13 mouse cellular contexts compared by ENCODE assay signal in the genomic region with DNA sequence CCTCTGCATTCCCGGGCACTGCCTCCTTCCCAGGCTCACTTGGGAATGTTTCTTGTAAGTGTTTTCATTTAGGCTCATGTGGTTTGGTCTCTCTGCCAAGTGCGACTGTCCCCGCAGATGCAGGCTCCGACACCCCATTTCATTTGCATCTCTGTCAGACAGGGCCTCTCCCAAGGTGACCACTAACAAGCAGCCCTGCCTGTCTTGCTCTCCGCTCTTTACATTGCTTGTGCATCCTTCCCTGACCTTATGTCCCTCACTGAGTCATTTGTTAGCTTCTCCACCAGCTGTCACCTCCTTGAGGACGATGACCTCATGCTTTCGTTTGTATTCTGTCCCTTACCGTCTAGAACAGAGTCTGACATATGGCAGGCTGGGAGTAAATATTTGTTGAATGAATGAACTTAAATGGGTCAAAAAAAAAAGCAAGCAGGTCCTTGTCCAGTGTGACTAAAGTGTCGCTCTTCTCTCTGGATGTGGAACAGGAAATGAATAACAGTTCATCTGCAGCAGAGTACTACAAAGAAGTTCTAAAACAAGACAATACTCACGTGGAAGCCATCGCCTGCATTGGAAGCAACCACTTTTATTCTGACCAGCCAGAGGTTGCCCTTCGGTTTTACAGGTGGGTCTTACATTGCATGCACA. TPM values are rescaled to one million over a fixed set of nuclear protein-coding genes. Genes with fewer than 3 reads are reported as not detected.
DNase-seq lines count a peak whose midpoint lies in the region; ATAC-seq lines count a peak whose summit lies in the region.
"Had no signal": no experiment of that assay in that cellular context is flagged by ENCODE, and none has a peak within 500 bp of the region (broad histone marks: within the 10 kb centered on the region; RNA-seq: fewer than 3 reads in every experiment).

No protein-coding gene starts in this region.

- WGBS in neural tube, embryonic 11.5 days: 63% methylated on average over 12 of the region's 12 CpGs
- WGBS in hindbrain, embryonic 15.5 days: 42% methylated on average over 12 of the region's 12 CpGs

- peak overlapping the region; percentile 40; the same call in 1 of the 2 replicates for H3K27ac ChIP-seq in neural tube, embryonic 11.5 days (ENCODE audit: low read depth, low read length)
- H3K27ac ChIP-seq in hindbrain, embryonic 15.5 days (replicated peaks): no peak overlapping the region

- H3K27me3 ChIP-seq in neural tube, embryonic 11.5 days (ENCODE audit: control insufficient read depth, insufficient read depth, low read length): no peaks in the 10 kb centered on the region
- no peaks in the 10 kb centered on the region for H3K27me3 ChIP-seq in hindbrain, embryonic 15.5 days
- H3K27me3 ChIP-seq: megakaryocyte, embryonic 14.5 days had no signal

- no peaks in the 10 kb centered on the region for H3K9me3 ChIP-seq in neural tube, embryonic 11.5 days (ENCODE audit: control insufficient read depth, low read length)
- H3K9me3 ChIP-seq in hindbrain, embryonic 15.5 days: no peaks in the 10 kb centered on the region
- H3K9me3 ChIP-seq: megakaryocyte, embryonic 14.5 days had no signal

- no peaks in the 10 kb centered on the region for H3K4me1 ChIP-seq in neural tube, embryonic 11.5 days (ENCODE audit: control insufficient read depth, insufficient read depth, low read length)
- no peaks in the 10 kb centered on the region for H3K4me1 ChIP-seq in hindbrain, embryonic 15.5 days (replicated peaks)
- H3K4me1 ChIP-seq: megakaryocyte, embryonic 14.5 days had no signal

- DNase-seq in cerebellum, adult 11 months: no peak
- DNase-seq in neural tube, embryonic 11.5 days (ENCODE audit: low spot score): no peak
- no peak for DNase-seq in neural tube, embryonic 10.5 days (ENCODE audit: extremely low spot score, low spot score)
- peak; percentile 39 for DNase-seq in retina, embryonic 14.5 days (ENCODE audit: low spot score)
- DNase-seq in layer of hippocampus, adult 9-10 months (ENCODE audit: low spot score): no peak
- no peak for DNase-seq in spleen, postnatal 10 days (ENCODE audit: low spot score in 2 of 2)
- DNase-seq: gastrocnemius, postnatal 25 days; kidney, adult 9 months; spleen, adult 18-20 months; thymus, adult 2 months had no signal

- H3K4me2 ChIP-seq in neural tube, embryonic 11.5 days (ENCODE audit: low read depth): no peak overlapping the region
- no peak overlapping the region for H3K4me2 ChIP-seq in hindbrain, embryonic 15.5 days

- ATAC-seq in cerebellum, adult (ENCODE audit: insufficient number of reproducible peaks, low FRiP score, low TSS enrichment): peak; percentile 56; the same call in 1 of the 2 replicates
- peak; percentile 58 for ATAC-seq in neural tube, embryonic 11.5 days (ENCODE audit: insufficient read depth, low FRiP score, low TSS enrichment)
- peak; percentile 59 for ATAC-seq in hindbrain, embryonic 15.5 days (ENCODE audit: low FRiP score, low read depth)

- H3K9ac ChIP-seq in neural tube, embryonic 11.5 days (ENCODE audit: low read length): no peak overlapping the region
- no peak overlapping the region for H3K9ac ChIP-seq in hindbrain, embryonic 15.5 days

- H3K4me3 ChIP-seq in neural tube, embryonic 11.5 days (ENCODE audit: low read depth, low read length): no peak overlapping the region
- no peak overlapping the region for H3K4me3 ChIP-seq in hindbrain, embryonic 15.5 days
- H3K4me3 ChIP-seq: megakaryocyte, embryonic 14.5 days had no signal

- peaks cover 6% of the 10 kb centered on the region for H3K36me3 ChIP-seq in neural tube, embryonic 11.5 days (ENCODE audit: control insufficient read depth, insufficient read depth, low read length)
- peaks cover 33% of the 10 kb centered on the region for H3K36me3 ChIP-seq in hindbrain, embryonic 15.5 days

RNA-seq across cellular contexts. Expression of gene Ttc8, which starts 53.9 kb away (rescaled TPM):
- 32.2 and 35.0 TPM in 2 replicates for polyA plus RNA-seq in neural tube, embryonic 11.5 days (2014; fragmentation: Nextera tagmentation; extraction: Ambion mirVana)
- 32.5 and 35.5 TPM in 2 replicates for polyA plus RNA-seq in hindbrain, embryonic 15.5 days (2015; fragmentation: Nextera tagmentation; extraction: Ambion mirVana)
